Mouse (Mus musculus) thymus, postnatal 0 days (tissue): ENCODE results near the gene Ccdc15. TPM values are rescaled to one million over a fixed set of nuclear protein-coding genes. Genes with fewer than 3 reads are reported as not detected.
"Not testable (repeated sequence)": the region's sequence is repeated elsewhere in the genome, so short reads cannot be mapped to it uniquely, and the experiment has no call there.

Experiments used
- DNase-seq: peaks from one replicate; pipeline ENCODE4 v3.0.0-alpha.2; 2015; ENCODE audit warnings: low spot score
- polyA plus RNA-seq: library from polyadenylated mRNA; unstranded; fragments of >200 nt; fragmentation: Nextera tagmentation; extraction: Ambion mirVana; gene quantifications from 2 replicates; pipeline ENCODE4 v1.2.1, GENCODE M21; 2015

Gene Ccdc15
- polyA plus RNA-seq, 1 experiment from 2014 or later, result 14.6 TPM

GRCm38 (mm10) chr9:37351266-37351665 lies 3.0 kb upstream of the Ccdc15 start:
- DNase-seq, result no peak

- DNase-seq, result no peak
These were observed 818 bp upstream of the Ccdc15 start for GRCm38 (mm10) chr9:37349050-37349449.

- peak; percentile 26 for DNase-seq
These were observed 846 bp downstream of the Ccdc15 start for GRCm38 (mm10) chr9:37347184-37347987.

- no peak for DNase-seq
These were observed 2.8 kb downstream of the Ccdc15 start for GRCm38 (mm10) chr9:37345406-37345805.

GRCm38 (mm10) chr9:37329456-37329855 lies 18.8 kb downstream of the Ccdc15 start:
- DNase-seq, result peak; percentile 33

- DNase-seq, result no peak
These were observed 46.5 kb downstream of the Ccdc15 start for GRCm38 (mm10) chr9:37301720-37302119.

- DNase-seq, result not testable (repeated sequence)
These were observed 47.7 kb downstream of the Ccdc15 start for GRCm38 (mm10) chr9:37300501-37300900.

- no peak for DNase-seq
These were observed 52.6 kb downstream of the Ccdc15 start for GRCm38 (mm10) chr9:37295586-37295985.

- no peak for DNase-seq
These were observed 81.6 kb downstream of the Ccdc15 start for GRCm38 (mm10) chr9:37266622-37267021.

GRCm38 (mm10) chr9:37255889-37256225 lies 92.4 kb downstream of the Ccdc15 start:
- DNase-seq, result peak; percentile 86

GRCm38 (mm10) chr9:37255149-37255888 lies 92.9 kb downstream of the Ccdc15 start, which contains the start of gene Slc37a2:
Gene Slc37a2 (minus strand): TSS chr9:37255738.
- DNase-seq, result peak; percentile 88

- no peak for DNase-seq
These were observed 93.6 kb downstream of the Ccdc15 start for GRCm38 (mm10) chr9:37254531-37255110.

- no peak for DNase-seq
These were observed 97.6 kb downstream of the Ccdc15 start for GRCm38 (mm10) chr9:37250631-37251030.

GRCm38 (mm10) chr9:37249976-37250375 lies 98.3 kb downstream of the Ccdc15 start:
- no peak for DNase-seq

GRCm38 (mm10) chr9:37248381-37248906 lies 99.8 kb downstream of the Ccdc15 start:
- DNase-seq, result peak; percentile 73

GRCm38 (mm10) chr9:37247429-37247828 lies 100.8 kb downstream of the Ccdc15 start:
- no peak for DNase-seq

GRCm38 (mm10) chr9:37245810-37246209 lies 102.4 kb downstream of the Ccdc15 start:
- DNase-seq, result no peak

GRCm38 (mm10) chr9:37245404-37245803 lies 102.8 kb downstream of the Ccdc15 start:
- DNase-seq, result peak; percentile 67

GRCm38 (mm10) chr9:37244600-37244999 lies 103.6 kb downstream of the Ccdc15 start:
- DNase-seq, result no peak

GRCm38 (mm10) chr9:37242764-37243163 lies 105.5 kb downstream of the Ccdc15 start:
- DNase-seq, result no peak

GRCm38 (mm10) chr9:37235951-37236737 lies 112.1 kb downstream of the Ccdc15 start:
- peak; percentile 85 for DNase-seq
